In genomic region chr19:58866651-58867050, GRCm38 (mm10) we compare ENCODE assay signal across 26 mouse cellular contexts.
DNase-seq lines count a peak whose midpoint lies in the region; ATAC-seq and TF ChIP-seq lines count a peak whose summit lies in the region.
"Had no signal": no experiment of that assay in that cellular context is flagged by ENCODE, and none has a peak within 500 bp of the region (broad histone marks: within the 10 kb centered on the region; RNA-seq: fewer than 3 reads in every experiment).

No protein-coding gene starts in this region.

- no peak for TF ChIP-seq CTCF in intestine, postnatal 0 days (IDR thresholded peaks at IDR 0.05; ENCODE audit: low read depth)
- no peak for TF ChIP-seq CTCF in lung, postnatal 0 days (IDR thresholded peaks at IDR 0.05)
- TF ChIP-seq CTCF in stomach, postnatal 0 days (IDR thresholded peaks at IDR 0.05; ENCODE audit: low read depth): no peak

- no peaks in the 10 kb centered on the region for H3K9me3 ChIP-seq in intestine, embryonic 15.5 days
- no peaks in the 10 kb centered on the region for H3K9me3 ChIP-seq in intestine, postnatal 0 days (ENCODE audit: control insufficient read depth)
- H3K9me3 ChIP-seq in lung, postnatal 0 days (ENCODE audit: low read length): no peaks in the 10 kb centered on the region
- H3K9me3 ChIP-seq in stomach, postnatal 0 days (ENCODE audit: control insufficient read depth, low read length): no peaks in the 10 kb centered on the region
- H3K9me3 ChIP-seq in forebrain, embryonic 13.5 days (replicated peaks): peaks cover 4% of the 10 kb centered on the region; the same call in 1 of the 2 replicates
- H3K9me3 ChIP-seq: embryonic facial prominence, embryonic 13.5 days; hindbrain, embryonic 12.5 days; lung, embryonic 15.5 days had no signal

- H3K4me3 ChIP-seq in intestine, embryonic 15.5 days (replicated peaks): no peak overlapping the region
- H3K4me3 ChIP-seq in intestine, postnatal 0 days (ENCODE audit: low read depth, low read length): no peak overlapping the region
- H3K4me3 ChIP-seq in lung, postnatal 0 days (ENCODE audit: low read depth, low read length): no peak overlapping the region
- H3K4me3 ChIP-seq in stomach, postnatal 0 days (ENCODE audit: low read depth, low read length): no peak overlapping the region
- H3K4me3 ChIP-seq in forebrain, embryonic 13.5 days: no peak overlapping the region
- H3K4me3 ChIP-seq: embryonic facial prominence, embryonic 13.5 days; hindbrain, embryonic 12.5 days; lung, embryonic 15.5 days; megakaryocyte, embryonic 14.5 days had no signal

- H3K27me3 ChIP-seq in intestine, embryonic 15.5 days (replicated peaks): no peaks in the 10 kb centered on the region
- H3K27me3 ChIP-seq in intestine, postnatal 0 days (replicated peaks; ENCODE audit: control insufficient read depth, insufficient read depth, low read length): no peaks in the 10 kb centered on the region
- no peaks in the 10 kb centered on the region for H3K27me3 ChIP-seq in lung, postnatal 0 days (replicated peaks; ENCODE audit: insufficient read depth, low read length)
- H3K27me3 ChIP-seq in stomach, postnatal 0 days (ENCODE audit: control insufficient read depth, insufficient read depth, low read length): no peaks in the 10 kb centered on the region
- H3K27me3 ChIP-seq in forebrain, embryonic 13.5 days: peaks cover 5% of the 10 kb centered on the region
- H3K27me3 ChIP-seq: lung, embryonic 15.5 days had no signal

- H3K4me1 ChIP-seq in intestine, embryonic 15.5 days (replicated peaks): no peaks in the 10 kb centered on the region
- H3K4me1 ChIP-seq in intestine, postnatal 0 days (replicated peaks; ENCODE audit: control insufficient read depth, insufficient read depth, low read length): no peaks in the 10 kb centered on the region
- no peaks in the 10 kb centered on the region for H3K4me1 ChIP-seq in lung, postnatal 0 days (ENCODE audit: insufficient read depth, low read depth, low read length)
- no peaks in the 10 kb centered on the region for H3K4me1 ChIP-seq in stomach, postnatal 0 days (replicated peaks; ENCODE audit: control insufficient read depth, insufficient read depth)
- no peaks in the 10 kb centered on the region for H3K4me1 ChIP-seq in forebrain, embryonic 13.5 days
- H3K4me1 ChIP-seq: embryonic facial prominence, embryonic 13.5 days; hindbrain, embryonic 12.5 days; megakaryocyte, embryonic 14.5 days had no signal

- no peak overlapping the region for H3K4me2 ChIP-seq in intestine, embryonic 15.5 days (replicated peaks)
- no peak overlapping the region for H3K4me2 ChIP-seq in intestine, postnatal 0 days (replicated peaks; ENCODE audit: low read depth)
- no peak overlapping the region for H3K4me2 ChIP-seq in lung, postnatal 0 days (replicated peaks; ENCODE audit: low read depth, low read length)
- no peak overlapping the region for H3K4me2 ChIP-seq in stomach, postnatal 0 days (replicated peaks; ENCODE audit: low read depth)
- H3K4me2 ChIP-seq in forebrain, embryonic 13.5 days: no peak overlapping the region
- H3K4me2 ChIP-seq: embryonic facial prominence, embryonic 13.5 days; heart, embryonic 11.5 days; hindbrain, embryonic 12.5 days; lung, embryonic 15.5 days had no signal

- no peak overlapping the region for H3K27ac ChIP-seq in intestine, embryonic 15.5 days
- no peak overlapping the region for H3K27ac ChIP-seq in intestine, postnatal 0 days (ENCODE audit: low read depth, low read length)
- H3K27ac ChIP-seq in lung, postnatal 0 days (ENCODE audit: low read length): no peak overlapping the region
- no peak overlapping the region for H3K27ac ChIP-seq in stomach, postnatal 0 days (replicated peaks)
- H3K27ac ChIP-seq in forebrain, embryonic 13.5 days: no peak overlapping the region
- H3K27ac ChIP-seq: embryonic facial prominence, embryonic 13.5 days; hindbrain, embryonic 12.5 days; hindbrain, postnatal 0 days; liver, embryonic 14.5 days; lung, embryonic 15.5 days had no signal

- TF ChIP-seq EP300 in lung, postnatal 0 days (IDR thresholded peaks at IDR 0.05): no peak
- TF ChIP-seq EP300 in stomach, postnatal 0 days (optimal IDR thresholded peaks at IDR 0.05): no peak

- H3K9ac ChIP-seq in intestine, embryonic 15.5 days: no peak overlapping the region
- no peak overlapping the region for H3K9ac ChIP-seq in intestine, postnatal 0 days (ENCODE audit: low read depth, low read length)
- no peak overlapping the region for H3K9ac ChIP-seq in lung, postnatal 0 days (replicated peaks; ENCODE audit: low read depth)
- H3K9ac ChIP-seq in stomach, postnatal 0 days (ENCODE audit: low read length): no peak overlapping the region
- no peak overlapping the region for H3K9ac ChIP-seq in forebrain, embryonic 13.5 days
- H3K9ac ChIP-seq: embryonic facial prominence, embryonic 13.5 days; hindbrain, embryonic 12.5 days; liver, embryonic 14.5 days; lung, embryonic 15.5 days had no signal

- DNase-seq in lung, postnatal 0 days (ENCODE audit: low spot score): no peak
- DNase-seq in lung, postnatal 36 days: no peak
- peak; percentile 13 for DNase-seq in embryo, embryonic 9.5 days (ENCODE audit: extremely low spot score)
- no peak for DNase-seq in stomach, postnatal 0 days (ENCODE audit: low spot score)
- DNase-seq in cerebellum, adult 9-11 months: no peak
- DNase-seq: adrenal gland, adult 8-10 months; cerebellum, adult 2 months; gastrocnemius, postnatal 36 days; heart, adult 18-20 months; heart, postnatal 36 days; kidney, postnatal 14 days; liver; lung, postnatal 4 days; midbrain, embryonic 14.5 days had no signal

- no peaks in the 10 kb centered on the region for H3K36me3 ChIP-seq in intestine, embryonic 15.5 days
- H3K36me3 ChIP-seq in intestine, postnatal 0 days (ENCODE audit: control insufficient read depth, insufficient read depth): no peaks in the 10 kb centered on the region
- H3K36me3 ChIP-seq in lung, postnatal 0 days (ENCODE audit: insufficient read depth, low read length): no peaks in the 10 kb centered on the region
- H3K36me3 ChIP-seq in stomach, postnatal 0 days (ENCODE audit: control insufficient read depth, insufficient read depth, low read length): no peaks in the 10 kb centered on the region
- no peaks in the 10 kb centered on the region for H3K36me3 ChIP-seq in forebrain, embryonic 13.5 days (ENCODE audit: poor library complexity, severe bottlenecking)
- H3K36me3 ChIP-seq: embryonic facial prominence, embryonic 13.5 days; G1E; hindbrain, embryonic 12.5 days; lung, embryonic 15.5 days had no signal

- WGBS in intestine, embryonic 15.5 days: 35% methylated on average over 4 of the region's 4 CpGs
- 50% methylated on average over 4 of the region's 4 CpGs for WGBS in intestine, postnatal 0 days
- 18% methylated on average over 4 of the region's 4 CpGs for WGBS in lung, postnatal 0 days
- WGBS in stomach, postnatal 0 days: 46% methylated on average over 4 of the region's 4 CpGs
- 90% methylated on average over 4 of the region's 4 CpGs for WGBS in forebrain, embryonic 13.5 days

- ATAC-seq in intestine, embryonic 15.5 days: 0 out of 2 replicates have a peak, but pooled peaks have one; percentile 17
- ATAC-seq in intestine, postnatal 0 days: no peak
- peak; percentile 41; the same call in 1 of the 2 replicates for ATAC-seq in lung, postnatal 0 days
- ATAC-seq in stomach, postnatal 0 days (ENCODE audit: low FRiP score, low TSS enrichment): 0 out of 2 replicates have a peak, but pooled peaks have one; percentile 29
- ATAC-seq in forebrain, embryonic 13.5 days: no peak
- ATAC-seq: hindbrain, postnatal 0 days; intestine, embryonic 16.5 days had no signal

Comparison
In these comparisons a context has a peak if more than half of its experiments do, and no peak if none do; other contexts are left out.
1. ATAC-seq: peak in intestine, embryonic 15.5 days (single experiment), lung, postnatal 0 days (single experiment) and stomach, postnatal 0 days (single experiment); none in intestine, postnatal 0 days (single experiment) and forebrain, embryonic 13.5 days (single experiment).